Mouse (Mus musculus) embryonic fibroblast, embryonic 13.5 days (primary cell): ENCODE results near the gene Dram2. TPM values are rescaled to one million over a fixed set of nuclear protein-coding genes. Genes with fewer than 3 reads are reported as not detected.
A peak's percentile ranks its signal among the peaks of the same experiment; 100 is the strongest.

Source experiments
- H3K27ac ChIP-seq: 2 replicates; pipeline ENCODE4 v1.5.1; 2012; ENCODE audit warnings: low read length, control low read depth, inconsistent platforms; ENCODE audit not compliant: insufficient read depth
- H3K4me1 ChIP-seq: 2 replicates; pipeline ENCODE4 v1.6.1; 2011; ENCODE audit warnings: low read length; ENCODE audit not compliant: control insufficient read depth, insufficient read depth
- H3K4me3 ChIP-seq: 2 replicates; pipeline ENCODE4 v1.5.1; 2011; ENCODE audit warnings: mild to moderate bottlenecking, control low read depth, low read length; ENCODE audit not compliant: insufficient read depth
- CTCF ChIP-seq: IDR thresholded peaks from 2 replicates; pipeline ENCODE4 v1.5.1; 2011; ENCODE audit warnings: mild to moderate bottlenecking, control low read depth, low read length, moderate library complexity, borderline replicate concordance; ENCODE audit not compliant: insufficient read depth
- POLR2A ChIP-seq: IDR thresholded peaks from 2 replicates; pipeline ENCODE4 v1.6.1; 2011; ENCODE audit warnings: low read depth, mild to moderate bottlenecking, control low read depth, low read length, moderate library complexity
- polyA plus RNA-seq: library from polyadenylated mRNA; stranded (reverse); fragments of >200 nt; gene quantifications from 2 replicates; pipeline ENCODE4 v1.2.4, GENCODE M21; 2011; ENCODE audit warnings: low read depth; ENCODE audit not compliant: missing spikeins, insufficient read length

Dram2 gene
- polyA plus RNA-seq = 46.9 and 48.8 TPM in 2 replicates

GRCm38 (mm10) chr3:106547171-106547923 lies at the start of gene Dram2, which contains the start of gene Cept1:
TSS of gene Dram2 (plus strand) at chr3:106547798.
TSS of gene Cept1 (minus strand) at chr3:106547802.
- Histone ChIP-seq H3K4me1 (no peaks in the 10 kb centered on the region), H3K4me3 (peak within 1 kb of the TSS; percentile 91), H3K27ac (peak within 1 kb of the TSS; percentile 74)
- peak; percentile 80 for TF ChIP-seq POLR2A
- TF ChIP-seq CTCF = no peak

- no peaks in the 10 kb centered on the region for H3K4me1 ChIP-seq
- H3K4me3 ChIP-seq = no peak overlapping the region
- TF ChIP-seq CTCF (no peak), POLR2A (no peak)
- no peak overlapping the region for H3K27ac ChIP-seq
Measured at GRCm38 (mm10) chr3:106500510-106500909, 47.1 kb upstream of the Dram2 start.

GRCm38 (mm10) chr3:106502892-106503291 lies 44.7 kb upstream of the Dram2 start:
- TF ChIP-seq CTCF (no peak), POLR2A (no peak)
- no peak overlapping the region for H3K27ac ChIP-seq

DNA sequence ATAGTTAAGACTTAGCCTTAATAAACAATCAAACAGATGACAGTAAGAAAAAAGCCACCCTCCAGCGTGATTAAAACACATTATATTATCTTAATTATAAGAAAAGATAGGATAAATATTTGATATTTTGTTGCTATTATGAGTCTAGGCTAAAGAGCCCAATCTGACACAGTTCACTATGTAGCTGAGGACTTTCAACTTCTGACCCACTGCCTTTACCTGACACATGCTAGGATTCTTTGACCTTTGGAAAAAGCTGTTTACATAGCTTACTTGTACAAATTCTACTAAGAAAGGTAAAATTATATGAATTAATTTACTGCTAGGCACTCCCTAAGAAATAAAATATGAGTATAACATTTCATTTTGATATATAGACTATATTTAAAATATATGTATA lies 36.9 kb upstream of the Dram2 start:
- Histone ChIP-seq H3K4me3 (no peak overlapping the region), H3K4me1 (no peaks in the 10 kb centered on the region), H3K27ac (no peak overlapping the region)
- TF ChIP-seq POLR2A (no peak), CTCF (no peak)

More at GRCm38 (mm10) chr3:106502892-106503291, 44.7 kb upstream of the Dram2 start:
- Histone ChIP-seq H3K4me1 (no peaks in the 10 kb centered on the region), H3K4me3 (no peak overlapping the region)

- TF ChIP-seq POLR2A = no peak
- TF ChIP-seq CTCF = no peak
Measured at GRCm38 (mm10) chr3:106515016-106515415, 32.6 kb upstream of the Dram2 start.

GRCm38 (mm10) chr3:106522730-106523129 lies 24.9 kb upstream of the Dram2 start:
- H3K4me3 ChIP-seq = no peak overlapping the region
- no peaks in the 10 kb centered on the region for H3K4me1 ChIP-seq
- H3K27ac ChIP-seq = no peak overlapping the region
- TF ChIP-seq CTCF = no peak
- TF ChIP-seq POLR2A = no peak

More at GRCm38 (mm10) chr3:106515016-106515415, 32.6 kb upstream of the Dram2 start:
- H3K27ac ChIP-seq = no peak overlapping the region
- no peaks in the 10 kb centered on the region for H3K4me1 ChIP-seq
- no peak overlapping the region for H3K4me3 ChIP-seq

DNA sequence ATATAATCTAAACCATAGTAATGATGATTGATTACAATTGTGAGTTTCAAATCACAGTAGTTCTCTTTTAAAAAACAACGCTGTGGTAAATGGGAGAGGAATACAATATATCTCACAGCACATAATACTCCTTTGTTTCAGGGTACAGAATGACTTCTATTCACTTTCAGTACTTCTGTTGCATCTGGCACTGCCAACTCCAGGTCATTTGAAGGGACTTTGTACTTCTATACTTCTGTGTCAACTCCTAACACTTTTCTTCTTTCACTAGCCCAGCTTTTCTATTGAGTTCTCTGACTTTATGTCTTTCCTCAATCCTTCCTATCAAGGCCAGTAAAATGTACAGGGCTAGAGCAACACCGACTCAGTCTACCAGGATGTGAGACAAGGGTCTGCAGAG lies 21.2 kb upstream of the Dram2 start:
- no peak overlapping the region for H3K27ac ChIP-seq
- H3K4me1 ChIP-seq = no peaks in the 10 kb centered on the region
- no peak overlapping the region for H3K4me3 ChIP-seq
- TF ChIP-seq CTCF (no peak), POLR2A (no peak)

- Histone ChIP-seq H3K4me3 (no peak overlapping the region), H3K27ac (no peak overlapping the region), H3K4me1 (no peaks in the 10 kb centered on the region)
- no peak for TF ChIP-seq CTCF
- no peak for TF ChIP-seq POLR2A
Measured at GRCm38 (mm10) chr3:106528032-106528431, 19.6 kb upstream of the Dram2 start.

- Histone ChIP-seq H3K4me3 (no peak overlapping the region), H3K4me1 (no peaks in the 10 kb centered on the region), H3K27ac (no peak overlapping the region)
- TF ChIP-seq CTCF (no peak), POLR2A (no peak)
Measured at GRCm38 (mm10) chr3:106533277-106533676, 14.3 kb upstream of the Dram2 start.

GRCm38 (mm10) chr3:106544721-106545316 lies 2.8 kb upstream of the Dram2 start:
- Histone ChIP-seq H3K4me1 (no peaks in the 10 kb centered on the region), H3K27ac (no peak overlapping the region), H3K4me3 (no peak overlapping the region)
- TF ChIP-seq POLR2A (no peak), CTCF (no peak)
